Mouse (Mus musculus): Measurements from ENCODE around the gene Gen1. TPM values are rescaled to one million over a fixed set of nuclear protein-coding genes. Genes with fewer than 3 reads are reported as not detected.

Gen1 gene
- polyA plus RNA-seq, 1 experiment from 2014 or later, result 3.1 TPM

GRCm38 (mm10) chr12:11208872-11209271, 56.7 kb downstream of the Gen1 start, which contains the start of gene Msgn1:
Msgn1 (minus strand) TSS chr12:11208972.
- no peak within 1 kb of the TSS for H3K4me2 ChIP-seq (ENCODE audit: low read length)
- 15% methylated on average over 5 of the region's 5 CpGs for WGBS
- DNase-seq (ENCODE audit: low spot score) (no peak), ATAC-seq (replicated peaks; ENCODE audit: low FRiP score, low read depth) (no peak)
- no peak within 1 kb of the TSS for H3K9ac ChIP-seq (ENCODE audit: low read depth, low read length)
- H3K4me1 ChIP-seq (replicated peaks; ENCODE audit: insufficient read depth, low read length), result no peaks in the 10 kb centered on the region
- no peak for TF ChIP-seq CTCF (IDR thresholded peaks at IDR 0.05; ENCODE audit: low read depth)
- H3K4me3 ChIP-seq (replicated peaks; ENCODE audit: low read depth, low read length), result no peak within 1 kb of the TSS
- H3K27ac ChIP-seq, result no peak within 1 kb of the TSS
- H3K27me3 ChIP-seq (ENCODE audit: insufficient read depth, low read length), result peaks cover 6% of the 10 kb centered on the region; the same call in 1 of the 2 replicates
- H3K9me3 ChIP-seq (replicated peaks; ENCODE audit: low read length), result no peaks in the 10 kb centered on the region
- H3K36me3 ChIP-seq (ENCODE audit: insufficient read depth, low read length), result no peaks in the 10 kb centered on the region

GRCm38 (mm10) chr12:11206321-11206720, 59.3 kb downstream of the Gen1 start:
- no peak overlapping the region for H3K27ac ChIP-seq
- peaks cover 6% of the 10 kb centered on the region; the same call in 1 of the 2 replicates for H3K27me3 ChIP-seq (ENCODE audit: insufficient read depth, low read length)
- no peaks in the 10 kb centered on the region for H3K36me3 ChIP-seq (ENCODE audit: insufficient read depth, low read length)
- no peak overlapping the region for H3K4me2 ChIP-seq (ENCODE audit: low read length)
- ATAC-seq (replicated peaks; ENCODE audit: low FRiP score, low read depth) (no peak), DNase-seq (ENCODE audit: low spot score) (no peak)
- 67% methylated on average over 4 of the region's 4 CpGs for WGBS
- no peak for TF ChIP-seq CTCF (IDR thresholded peaks at IDR 0.05; ENCODE audit: low read depth)
- no peak overlapping the region for H3K4me3 ChIP-seq (replicated peaks; ENCODE audit: low read depth, low read length)
- H3K9me3 ChIP-seq (replicated peaks; ENCODE audit: low read length), result no peaks in the 10 kb centered on the region
- H3K4me1 ChIP-seq (replicated peaks; ENCODE audit: insufficient read depth, low read length), result no peaks in the 10 kb centered on the region
- no peak overlapping the region for H3K9ac ChIP-seq (ENCODE audit: low read depth, low read length)

GRCm38 (mm10) chr12:11203694-11204665, 61.6 kb downstream of the Gen1 start:
- Histone ChIP-seq H3K36me3 (ENCODE audit: insufficient read depth, low read length) (no peaks in the 10 kb centered on the region), H3K9me3 (replicated peaks; ENCODE audit: low read length) (no peaks in the 10 kb centered on the region), H3K4me2 (ENCODE audit: low read length) (peak overlapping the region; percentile 26), H3K4me1 (replicated peaks; ENCODE audit: insufficient read depth, low read length) (no peaks in the 10 kb centered on the region), H3K27ac (peak overlapping the region; percentile 50), H3K9ac (ENCODE audit: low read depth, low read length) (no peak overlapping the region), H3K4me3 (replicated peaks; ENCODE audit: low read depth, low read length) (no peak overlapping the region), H3K27me3 (ENCODE audit: insufficient read depth, low read length) (peaks cover 6% of the 10 kb centered on the region; the same call in 1 of the 2 replicates)
- DNase-seq (ENCODE audit: low spot score) (peak; percentile 59), ATAC-seq (replicated peaks; ENCODE audit: low FRiP score, low read depth) (no peak)
- no peak for TF ChIP-seq CTCF (IDR thresholded peaks at IDR 0.05; ENCODE audit: low read depth)
- 52% methylated on average over 18 of the region's 18 CpGs for WGBS

- Histone ChIP-seq H3K4me3 (replicated peaks; ENCODE audit: low read depth, low read length) (no peak overlapping the region), H3K4me2 (ENCODE audit: low read length) (no peak overlapping the region), H3K9ac (ENCODE audit: low read depth, low read length) (no peak overlapping the region), H3K4me1 (replicated peaks; ENCODE audit: insufficient read depth, low read length) (no peaks in the 10 kb centered on the region), H3K27ac (no peak overlapping the region), H3K9me3 (replicated peaks; ENCODE audit: low read length) (no peaks in the 10 kb centered on the region), H3K27me3 (ENCODE audit: insufficient read depth, low read length) (no peaks in the 10 kb centered on the region), H3K36me3 (ENCODE audit: insufficient read depth, low read length) (no peaks in the 10 kb centered on the region)
- WGBS, result 79% methylated on average over 8 of the region's 8 CpGs
- no peak for TF ChIP-seq CTCF (IDR thresholded peaks at IDR 0.05; ENCODE audit: low read depth)
- DNase-seq (ENCODE audit: low spot score) (no peak), ATAC-seq (replicated peaks; ENCODE audit: low FRiP score, low read depth) (no peak)
Observed at GRCm38 (mm10) chr12:11202476-11202875, 63.1 kb downstream of the Gen1 start.

- no peak for ATAC-seq (replicated peaks; ENCODE audit: low FRiP score, low read depth)
- H3K9ac ChIP-seq (ENCODE audit: low read depth, low read length), result no peak overlapping the region
Observed at GRCm38 (mm10) chr12:11200711-11201110, 64.9 kb downstream of the Gen1 start.

GRCm38 (mm10) chr12:11198551-11198950, 67.0 kb downstream of the Gen1 start:
- no peak overlapping the region for H3K4me2 ChIP-seq (ENCODE audit: low read length)
- no peak for TF ChIP-seq CTCF (IDR thresholded peaks at IDR 0.05; ENCODE audit: low read depth)
- no peak overlapping the region for H3K27ac ChIP-seq
- no peaks in the 10 kb centered on the region for H3K27me3 ChIP-seq (ENCODE audit: insufficient read depth, low read length)
- H3K4me1 ChIP-seq (replicated peaks; ENCODE audit: insufficient read depth, low read length), result no peaks in the 10 kb centered on the region
- ATAC-seq (replicated peaks; ENCODE audit: low FRiP score, low read depth) (no peak), DNase-seq (ENCODE audit: low spot score) (no peak)
- H3K9ac ChIP-seq (ENCODE audit: low read depth, low read length), result no peak overlapping the region
- no peaks in the 10 kb centered on the region for H3K36me3 ChIP-seq (ENCODE audit: insufficient read depth, low read length)
- H3K9me3 ChIP-seq (replicated peaks; ENCODE audit: low read length), result no peaks in the 10 kb centered on the region
- WGBS, result 62% methylated on average over 2 of the region's 2 CpGs
- no peak overlapping the region for H3K4me3 ChIP-seq (replicated peaks; ENCODE audit: low read depth, low read length)

More at GRCm38 (mm10) chr12:11200711-11201110, 64.9 kb downstream of the Gen1 start:
- no peak overlapping the region for H3K4me2 ChIP-seq (ENCODE audit: low read length)
- H3K4me1 ChIP-seq (replicated peaks; ENCODE audit: insufficient read depth, low read length), result no peaks in the 10 kb centered on the region
- H3K9me3 ChIP-seq (replicated peaks; ENCODE audit: low read length), result no peaks in the 10 kb centered on the region
- WGBS, result 87% methylated on average over 12 of the region's 12 CpGs
- no peak for TF ChIP-seq CTCF (IDR thresholded peaks at IDR 0.05; ENCODE audit: low read depth)
- DNase-seq (ENCODE audit: low spot score), result no peak
- no peaks in the 10 kb centered on the region for H3K27me3 ChIP-seq (ENCODE audit: insufficient read depth, low read length)
- no peaks in the 10 kb centered on the region for H3K36me3 ChIP-seq (ENCODE audit: insufficient read depth, low read length)
- no peak overlapping the region for H3K4me3 ChIP-seq (replicated peaks; ENCODE audit: low read depth, low read length)
- H3K27ac ChIP-seq, result no peak overlapping the region

All from kidney, postnatal 0 days (tissue).